Mouse (Mus musculus): ENCODE results near the gene D2hgdh.
"Not testable (repeated sequence)": the region's sequence is repeated elsewhere in the genome, so short reads cannot be mapped to it uniquely, and the experiment has no call there.

The D2hgdh gene

DNA sequence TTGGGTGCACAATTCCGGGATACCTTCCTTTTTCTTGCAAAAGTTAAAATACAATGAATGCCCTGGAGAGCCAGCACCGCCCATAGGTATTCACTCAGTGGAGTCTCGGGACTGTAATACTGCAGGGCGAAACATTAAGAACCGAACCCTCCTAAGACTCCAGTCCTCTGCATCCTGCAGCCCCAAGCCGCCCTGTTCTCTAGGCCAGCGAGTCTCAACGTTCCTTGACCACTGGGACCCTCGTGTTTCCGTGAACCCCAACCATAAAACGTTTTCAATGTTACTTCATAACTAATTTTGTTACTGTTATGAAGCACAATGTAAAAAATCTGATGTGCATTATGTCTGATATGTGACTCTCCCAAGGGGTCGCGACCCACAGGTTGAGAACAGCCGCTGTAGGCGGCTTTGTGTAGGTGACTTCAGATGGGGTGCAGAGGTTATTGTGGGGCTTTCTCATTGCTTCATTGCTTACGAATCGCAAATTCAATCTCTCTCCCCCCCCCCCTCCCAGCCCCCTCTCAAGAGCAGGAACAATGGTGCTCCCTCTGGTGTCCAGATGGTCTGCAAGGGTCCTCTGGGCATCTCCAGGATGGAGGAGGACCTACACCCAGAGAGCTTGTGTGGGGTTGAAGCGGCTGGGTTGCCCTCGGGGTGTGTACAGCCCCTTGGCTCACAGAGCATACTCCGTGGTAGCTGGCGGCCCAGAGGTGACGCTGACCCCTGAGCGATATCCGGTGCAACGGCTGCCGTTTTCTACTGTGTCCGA lies 1.2 kb downstream of the D2hgdh start:
- no peak for DNase-seq (ENCODE audit: extremely low spot score, low read depth, low spot score)

DNA sequence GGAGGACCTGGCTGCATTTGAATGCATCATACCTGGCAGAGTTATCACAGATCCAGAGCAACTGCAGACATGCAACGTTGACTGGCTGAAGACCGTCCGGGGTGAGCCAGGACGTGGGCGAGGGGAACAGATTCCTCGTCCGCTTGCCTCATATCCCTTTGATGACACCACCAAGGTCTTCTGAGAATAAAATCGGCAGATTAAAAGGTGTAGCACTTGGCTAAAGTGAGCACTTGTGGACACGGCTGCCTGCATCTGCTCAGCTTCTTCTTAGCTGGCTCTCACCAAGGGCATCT lies 1.8 kb downstream of the D2hgdh start:
- no peak for DNase-seq (ENCODE audit: extremely low spot score, low read depth, low spot score)

- not testable (repeated sequence) for DNase-seq (ENCODE audit: extremely low spot score, low read depth, low spot score)
Observed at GRCm38 (mm10) chr1:93832754-93833360, 8.1 kb downstream of the D2hgdh start.

- no peak for DNase-seq (ENCODE audit: extremely low spot score, low read depth, low spot score)
Observed at GRCm38 (mm10) chr1:93834671-93835150, 10.0 kb downstream of the D2hgdh start.

- no peak for DNase-seq (ENCODE audit: extremely low spot score, low read depth, low spot score)
Observed at GRCm38 (mm10) chr1:93835211-93835610, 10.5 kb downstream of the D2hgdh start.

GRCm38 (mm10) chr1:93835876-93836531 lies 11.3 kb downstream of the D2hgdh start:
- no peak for DNase-seq (ENCODE audit: extremely low spot score, low read depth, low spot score)

DNA sequence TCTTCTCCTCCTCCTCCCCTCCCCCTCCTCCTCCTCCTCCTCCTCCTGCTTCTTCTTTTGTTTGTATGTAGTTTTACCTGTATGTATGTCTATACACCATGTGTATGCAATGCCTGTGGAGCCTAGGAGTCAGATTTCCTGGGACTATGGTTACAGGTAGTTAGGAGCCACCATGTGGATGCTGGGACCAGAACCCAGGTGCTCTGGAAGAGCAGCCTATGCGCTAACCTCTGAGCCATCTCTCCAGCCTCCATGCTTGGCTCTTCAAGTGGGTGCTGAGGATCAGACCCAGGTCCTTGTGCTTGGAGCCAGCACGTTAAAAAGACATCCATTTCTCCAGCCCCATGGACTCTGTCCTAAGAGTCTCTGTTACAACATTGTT lies 11.8 kb downstream of the D2hgdh start:
- DNase-seq (ENCODE audit: extremely low spot score, low read depth, low spot score): no peak

GRCm38 (mm10) chr1:93837335-93837734 lies 12.6 kb downstream of the D2hgdh start:
- DNase-seq (ENCODE audit: extremely low spot score, low read depth, low spot score): no peak

DNA sequence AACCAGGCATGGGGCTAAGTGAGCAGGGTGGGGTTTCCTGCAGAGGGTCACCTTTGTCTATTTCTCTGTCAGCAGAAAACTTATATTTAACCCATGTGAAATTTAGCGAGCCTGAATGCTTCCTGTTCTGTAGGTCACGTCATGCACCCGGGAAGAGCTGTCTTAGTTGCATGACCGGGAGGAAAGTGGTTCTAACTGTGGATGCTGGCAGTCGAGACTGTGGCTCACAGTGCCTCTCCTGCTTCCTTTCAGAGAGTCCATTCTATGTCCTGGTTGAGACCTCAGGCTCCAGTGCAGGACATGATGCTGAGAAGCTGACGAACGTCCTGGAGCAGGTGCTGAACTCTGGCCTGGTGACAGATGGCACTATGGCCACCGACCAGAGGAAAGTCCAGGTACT lies 13.9 kb downstream of the D2hgdh start:
- not testable (repeated sequence) for DNase-seq (ENCODE audit: extremely low spot score, low read depth, low spot score)

DNA sequence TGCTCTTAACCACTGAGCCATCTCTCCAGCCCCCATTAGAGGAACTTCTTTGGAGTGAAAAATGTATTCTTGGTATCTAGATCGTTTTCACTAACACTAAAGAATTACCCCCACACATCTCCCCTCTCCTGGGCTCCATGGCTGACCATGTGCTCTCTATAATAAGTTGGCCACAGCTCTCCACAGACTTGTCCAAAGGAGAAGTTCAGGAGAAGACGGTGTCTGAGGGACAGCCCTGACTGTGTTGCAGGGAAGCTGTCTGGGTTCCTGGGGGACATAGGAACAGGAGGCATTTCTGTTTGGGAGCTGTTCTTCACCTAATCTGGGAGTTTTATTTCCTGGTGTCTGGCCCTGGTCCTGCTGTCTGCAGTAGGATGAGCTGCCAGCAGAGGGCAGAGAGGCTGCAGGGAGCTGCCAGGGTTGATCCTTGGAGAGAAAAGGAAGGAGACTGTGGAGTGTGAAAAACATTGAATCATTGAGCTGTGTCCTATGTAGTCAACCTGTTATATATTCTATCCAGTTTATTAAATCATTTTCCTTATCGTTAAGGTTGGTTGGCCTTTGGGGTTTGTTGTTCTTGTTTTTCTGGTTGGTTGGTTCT lies 21.2 kb downstream of the D2hgdh start:
- not testable (repeated sequence) for DNase-seq (ENCODE audit: extremely low spot score, low read depth, low spot score)

DNA sequence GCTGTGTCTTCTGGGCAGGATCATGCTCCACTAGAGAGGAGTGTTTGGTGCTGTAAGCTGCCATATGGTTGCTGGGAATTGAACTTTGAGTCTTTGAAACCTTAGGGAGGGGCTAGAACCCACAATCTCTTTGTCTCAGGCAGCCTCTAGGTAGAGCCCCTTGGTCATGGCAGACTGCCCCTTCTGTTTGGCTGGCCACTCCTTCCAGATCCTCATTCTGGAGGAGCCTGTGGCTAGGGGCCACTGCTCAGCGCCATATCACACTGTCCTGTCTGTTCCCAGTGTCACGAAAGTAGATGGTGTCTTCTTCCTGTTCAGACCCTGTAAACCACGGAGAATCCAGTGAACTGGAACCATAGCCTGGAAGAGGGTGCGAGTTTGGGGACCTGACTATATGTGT lies 31.1 kb downstream of the D2hgdh start:
- DNase-seq (ENCODE audit: extremely low spot score, low read depth, low spot score): not testable (repeated sequence)

- no peak for DNase-seq (ENCODE audit: extremely low spot score, low read depth, low spot score)
Observed at GRCm38 (mm10) chr1:93857370-93857769, 32.7 kb downstream of the D2hgdh start.

DNA sequence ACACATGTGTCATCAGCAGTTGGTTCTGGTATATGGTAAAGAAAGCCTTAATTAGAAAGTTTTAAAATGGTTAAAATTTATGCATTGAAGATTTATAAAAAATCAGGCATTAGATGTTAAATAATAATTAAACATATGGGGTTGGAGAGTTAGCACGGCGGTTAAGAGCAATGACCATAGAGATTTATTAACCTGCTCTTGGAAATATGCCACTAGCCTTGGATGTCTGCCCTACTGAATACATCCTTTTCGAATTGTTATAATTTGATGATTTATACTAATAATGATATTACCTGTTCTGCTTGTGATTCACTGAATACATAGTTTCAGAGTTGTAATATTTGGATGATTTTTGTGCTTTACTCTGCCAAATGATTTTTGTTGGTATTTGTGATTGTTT lies 33.3 kb downstream of the D2hgdh start:
- DNase-seq (ENCODE audit: extremely low spot score, low read depth, low spot score): no peak

GRCm38 (mm10) chr1:93859619-93860018 lies 34.9 kb downstream of the D2hgdh start:
- no peak for DNase-seq (ENCODE audit: extremely low spot score, low read depth, low spot score)

- not testable (repeated sequence) for DNase-seq (ENCODE audit: extremely low spot score, low read depth, low spot score)
Observed at GRCm38 (mm10) chr1:93861048-93861447, 36.3 kb downstream of the D2hgdh start, which contains the start of gene Gal3st2. Gene Gal3st2 (plus strand): TSS chr1:93861306.

GRCm38 (mm10) chr1:93871594-93872105 lies 46.9 kb downstream of the D2hgdh start:
- DNase-seq (ENCODE audit: extremely low spot score, low read depth, low spot score): not testable (repeated sequence)

DNA sequence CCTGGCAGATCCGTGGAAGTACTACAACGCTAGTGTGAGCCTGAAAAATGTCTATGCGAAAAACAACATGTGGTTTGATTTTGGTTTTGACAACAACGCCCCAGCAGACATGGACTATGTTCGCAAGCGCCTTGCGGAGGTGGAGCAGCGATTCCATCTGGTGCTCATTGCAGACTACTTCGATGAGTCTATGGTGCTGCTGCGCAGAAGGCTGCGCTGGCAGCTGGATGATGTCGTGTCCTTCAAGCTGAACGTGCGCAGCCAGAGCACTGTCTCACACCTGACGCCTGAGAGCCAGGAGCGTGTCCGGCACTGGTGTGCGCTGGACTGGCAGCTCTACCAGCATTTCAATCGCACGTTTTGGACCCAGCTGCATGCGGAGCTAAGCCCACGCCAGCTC lies 49.7 kb downstream of the D2hgdh start:
- not testable (repeated sequence) for DNase-seq (ENCODE audit: extremely low spot score, low read depth, low spot score)

- DNase-seq (ENCODE audit: extremely low spot score, low read depth, low spot score): not testable (repeated sequence)
Observed at GRCm38 (mm10) chr1:93881778-93882177, 57.1 kb downstream of the D2hgdh start.

- DNase-seq (ENCODE audit: extremely low spot score, low read depth, low spot score): not testable (repeated sequence)
Observed at GRCm38 (mm10) chr1:93890936-93891335, 66.2 kb downstream of the D2hgdh start.

GRCm38 (mm10) chr1:93897395-93897794 lies 72.7 kb downstream of the D2hgdh start:
- not testable (repeated sequence) for DNase-seq (ENCODE audit: extremely low spot score, low read depth, low spot score)

DNA sequence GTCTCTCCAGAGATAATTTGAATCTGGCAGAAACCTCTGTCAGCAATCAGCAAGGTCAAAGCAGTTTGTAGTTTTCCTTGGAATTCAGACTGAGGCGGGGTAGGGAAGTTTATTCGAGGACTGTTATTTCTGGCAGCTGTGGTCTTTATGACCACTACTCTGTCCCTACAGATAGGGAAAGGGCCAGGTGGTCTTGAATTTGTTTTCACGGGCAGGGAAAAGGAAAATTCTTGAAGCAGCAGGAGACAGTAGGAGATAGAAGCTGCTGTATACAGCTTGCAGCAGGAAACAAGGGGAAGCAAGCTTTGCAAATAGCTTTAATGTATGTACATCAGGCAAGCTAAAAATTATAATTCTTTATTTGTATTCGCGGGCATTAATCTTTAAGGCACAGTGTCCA lies 76.6 kb downstream of the D2hgdh start:
- not testable (repeated sequence) for DNase-seq (ENCODE audit: extremely low spot score, low read depth, low spot score)
